Mouse (Mus musculus) adrenal gland, postnatal 14 days (tissue): Measurements from ENCODE around the gene Map2k6. TPM values are rescaled to one million over a fixed set of nuclear protein-coding genes. Genes with fewer than 3 reads are reported as not detected.
A peak's percentile ranks its signal among the peaks of the same experiment; 100 is the strongest.

Source experiments
- DNase-seq: peaks from one replicate; pipeline ENCODE4 v3.0.0; 2021; ENCODE audit warnings: mixed read lengths
- total RNA-seq: library from RNA; stranded (reverse); gene quantifications from 2 replicates; pipeline ENCODE4 v1.2.3, GENCODE M21; 2021

Gene Map2k6
- total RNA-seq, 1 experiment from 2014 or later = 5.9 TPM

GRCm38 (mm10) chr11:110450758-110451121 is 51.8 kb downstream of the Map2k6 start:
- no peak for DNase-seq

- no peak for DNase-seq
Measured at GRCm38 (mm10) chr11:110451590-110451989, 52.7 kb downstream of the Map2k6 start.

- DNase-seq = no peak
Measured at GRCm38 (mm10) chr11:110453445-110454154, 54.7 kb downstream of the Map2k6 start.

- peak; percentile 35 for DNase-seq
Measured at GRCm38 (mm10) chr11:110457441-110457912, 58.6 kb downstream of the Map2k6 start.

- DNase-seq = no peak
Measured at GRCm38 (mm10) chr11:110460480-110460879, 61.6 kb downstream of the Map2k6 start.

GRCm38 (mm10) chr11:110461560-110462331 is 62.8 kb downstream of the Map2k6 start:
- DNase-seq = no peak

- no peak for DNase-seq
Measured at GRCm38 (mm10) chr11:110462975-110463578, 64.2 kb downstream of the Map2k6 start.

- DNase-seq = no peak
Measured at GRCm38 (mm10) chr11:110463801-110464200, 64.9 kb downstream of the Map2k6 start.

GRCm38 (mm10) chr11:110469054-110469453 is 70.1 kb downstream of the Map2k6 start:
- DNase-seq = no peak

GRCm38 (mm10) chr11:110470561-110471273 is 71.8 kb downstream of the Map2k6 start:
- no peak for DNase-seq

- no peak for DNase-seq
Measured at GRCm38 (mm10) chr11:110471362-110471761, 72.4 kb downstream of the Map2k6 start.

GRCm38 (mm10) chr11:110472078-110472477 is 73.2 kb downstream of the Map2k6 start:
- DNase-seq = no peak

- no peak for DNase-seq
Measured at GRCm38 (mm10) chr11:110473495-110473894, 74.6 kb downstream of the Map2k6 start.

- no peak for DNase-seq
Measured at GRCm38 (mm10) chr11:110476361-110477151, 77.6 kb downstream of the Map2k6 start.

GRCm38 (mm10) chr11:110477961-110478869 is 79.3 kb downstream of the Map2k6 start:
- DNase-seq = no peak

- DNase-seq = peak; percentile 21
Measured at GRCm38 (mm10) chr11:110478978-110479384, 80.1 kb downstream of the Map2k6 start.

- DNase-seq = no peak
Measured at GRCm38 (mm10) chr11:110481406-110481805, 82.5 kb downstream of the Map2k6 start.

- no peak for DNase-seq
Measured at GRCm38 (mm10) chr11:110482176-110482575, 83.3 kb downstream of the Map2k6 start.

- no peak for DNase-seq
Measured at GRCm38 (mm10) chr11:110482649-110483048, 83.7 kb downstream of the Map2k6 start.

- DNase-seq = peak; percentile 62
Measured at GRCm38 (mm10) chr11:110483165-110483564, 84.2 kb downstream of the Map2k6 start.
